Mouse (Mus musculus) midbrain, embryonic 14.5 days (tissue): ENCODE data around the gene Rnaseh2a. TPM values are rescaled to one million over a fixed set of nuclear protein-coding genes. Genes with fewer than 3 reads are reported as not detected.
A peak's percentile ranks its signal among the peaks of the same experiment; 100 is the strongest.

Experiments used
- ATAC-seq: fragments of 200-750 bp; cut with Nextera tagmentation; 2 replicates; pipeline ENCODE4 v1.8.0; 2017; ENCODE audit warnings: moderate number of reproducible peaks, moderate library complexity; ENCODE audit not compliant: low FRiP score, low TSS enrichment
- DNase-seq: peaks from one replicate; pipeline ENCODE4 v3.0.0-alpha.2; 2015
- H3K27ac ChIP-seq: fragments of 300-500 bp; sonication (generic); replicated peaks from 2 replicates; pipeline ENCODE4 v1.5.1; 2014; ENCODE audit warnings: mild to moderate bottlenecking, low read depth, low read length, moderate library complexity
- H3K27me3 ChIP-seq: fragments of 300-500 bp; sonication (generic); 2 replicates; pipeline ENCODE4 v1.6.1; 2014; ENCODE audit warnings: low read length, control low read depth, mixed read lengths; ENCODE audit not compliant: control insufficient read depth, insufficient read depth
- H3K36me3 ChIP-seq: fragments of 300-500 bp; sonication (generic); 2 replicates; pipeline ENCODE4 v1.6.1; 2014; ENCODE audit warnings: low read length, control low read depth; ENCODE audit not compliant: control insufficient read depth, insufficient read depth
- H3K4me1 ChIP-seq: fragments of 300-500 bp; sonication (generic); 2 replicates; pipeline ENCODE4 v1.6.1; 2014; ENCODE audit warnings: mild to moderate bottlenecking, antibody characterized with exemption, low read length, control low read depth; ENCODE audit not compliant: control insufficient read depth, insufficient read depth
- H3K4me2 ChIP-seq: fragments of 300-500 bp; sonication (generic); 2 replicates; pipeline ENCODE4 v1.6.1; 2014; ENCODE audit warnings: mild to moderate bottlenecking, low read length, moderate library complexity
- H3K4me3 ChIP-seq: fragments of 300-500 bp; sonication (generic); replicated peaks from 2 replicates; pipeline ENCODE4 v1.5.1; 2014; ENCODE audit warnings: low read depth, low read length
- H3K9ac ChIP-seq: fragments of 300-500 bp; sonication (generic); replicated peaks from 2 replicates; pipeline ENCODE4 v1.6.1; 2014; ENCODE audit warnings: mild to moderate bottlenecking, low read length, moderate library complexity
- H3K9me3 ChIP-seq: fragments of 300-500 bp; sonication (generic); 2 replicates; pipeline ENCODE4 v1.6.1; 2016; ENCODE audit warnings: low read length, control low read depth, mixed read lengths; ENCODE audit not compliant: control insufficient read depth
- WGBS: fragments of 180-500 bp; shearing (Covaris S2); extraction: QIAGEN DNeasy Blood & Tissue Kit; methylation state at CpG from one replicate; pipeline ENCODE4 v1.1.7; 2014; 5-methylcytosine and 5-hydroxymethylcytosine counted together
- polyA plus RNA-seq: library from polyadenylated mRNA; unstranded; fragments of >200 nt; fragmentation: Nextera tagmentation; extraction: Ambion mirVana; gene quantifications from 2 replicates; pipeline ENCODE4 v1.2.1, GENCODE M21; 2014

Rnaseh2a gene
- polyA plus RNA-seq = 51.7 and 54.4 TPM in 2 replicates

DNA sequence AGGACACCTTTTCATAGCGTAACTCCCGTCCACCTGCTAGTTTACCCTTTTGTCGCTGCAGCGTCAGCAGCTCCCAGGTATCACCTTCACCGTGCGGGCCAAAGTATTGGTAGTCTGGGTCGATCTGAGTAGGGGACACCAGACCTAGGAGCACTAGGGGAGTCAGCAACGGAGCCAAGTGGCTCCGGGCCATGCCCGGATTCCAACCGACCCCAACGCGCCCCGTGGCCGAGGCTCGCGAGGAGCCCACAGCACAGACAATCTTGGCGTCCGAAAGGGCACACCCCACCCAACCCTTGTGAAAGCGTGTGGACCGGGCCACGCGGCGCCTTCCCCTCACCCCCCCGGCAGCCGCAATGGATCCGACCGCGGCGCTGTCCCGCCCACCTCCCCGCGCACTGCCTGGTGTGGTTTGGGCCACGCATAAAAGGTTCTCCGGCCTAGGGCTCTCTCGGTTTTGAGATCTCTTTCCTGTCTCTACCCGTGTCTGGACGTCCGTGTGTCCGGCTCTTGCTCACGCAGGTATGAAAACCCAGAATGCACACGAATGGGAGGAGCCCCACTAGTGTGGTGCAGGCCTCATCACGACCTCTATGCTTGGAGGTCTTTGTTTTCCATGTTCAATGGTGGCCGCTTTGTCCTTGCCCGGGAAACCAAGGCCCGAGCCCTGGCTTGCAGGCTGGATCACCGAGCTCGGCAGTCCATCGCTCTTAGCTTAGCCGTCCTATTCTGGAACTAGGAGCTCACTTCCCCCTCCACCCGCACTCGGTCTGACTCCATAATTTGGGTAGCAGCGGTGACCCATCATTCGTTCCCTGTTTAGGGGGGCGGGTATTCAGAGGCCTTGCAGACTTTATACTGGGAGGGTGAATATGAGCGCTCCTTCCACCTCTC is at the start of gene Rnaseh2a, which contains the start of the genes Gm49661 and Prdx2:
Rnaseh2a (minus strand) TSS at position 527 of the 894 bp plus-strand sequence.
Gm49661 (minus strand) TSS at position 193 of the 894 bp plus-strand sequence.
Prdx2 (plus strand) TSS at position 347 of the 894 bp plus-strand sequence.
- Histone ChIP-seq H3K9ac (peak within 1 kb of the TSS; percentile 97), H3K9me3 (no peaks in the 10 kb centered on the region), H3K4me1 (peaks cover 28% of the 10 kb centered on the region), H3K4me3 (peak within 1 kb of the TSS; percentile 92), H3K4me2 (peak within 1 kb of the TSS; percentile 96), H3K36me3 (peaks cover 40% of the 10 kb centered on the region), H3K27ac (peak within 1 kb of the TSS; percentile 86), H3K27me3 (no peaks in the 10 kb centered on the region)
- ATAC-seq (peak; percentile 85), DNase-seq (peak; percentile 92)
- WGBS = under 1% methylated on average over 56 of the region's 56 CpGs

DNA sequence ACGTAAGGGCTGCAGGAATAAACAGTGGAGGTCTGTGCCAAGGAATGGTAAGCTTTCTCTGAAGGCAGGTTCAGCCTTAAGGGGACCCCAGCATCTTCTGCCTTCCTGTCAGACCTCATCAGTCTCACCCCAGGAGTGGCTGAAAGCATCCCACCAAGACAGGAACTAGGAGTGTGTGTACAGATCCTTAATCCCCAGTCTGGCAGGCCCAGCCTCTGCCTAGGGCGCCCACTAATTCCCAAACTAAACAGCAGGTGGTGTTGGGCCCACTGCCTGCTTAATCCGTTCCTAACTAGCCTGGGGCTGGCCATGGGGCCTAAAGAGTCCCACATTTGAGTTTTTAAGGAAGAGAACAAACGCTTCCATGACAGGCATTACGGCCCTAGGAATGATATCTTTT is 47.6 kb upstream of the Rnaseh2a start:
- WGBS = 22% methylated on average over 5 of the region's 5 CpGs
- Histone ChIP-seq H3K4me1 (0 out of 2 replicates have a peak, but pooled peaks cover 4% of the 10 kb centered on the region), H3K4me2 (no peak overlapping the region), H3K27me3 (peaks cover 7% of the 10 kb centered on the region; the same call in 1 of the 2 replicates), H3K4me3 (no peak overlapping the region), H3K36me3 (peaks cover 47% of the 10 kb centered on the region), H3K27ac (no peak overlapping the region), H3K9me3 (no peaks in the 10 kb centered on the region), H3K9ac (no peak overlapping the region)
- DNase-seq (peak; percentile 27), ATAC-seq (no peak)

DNA sequence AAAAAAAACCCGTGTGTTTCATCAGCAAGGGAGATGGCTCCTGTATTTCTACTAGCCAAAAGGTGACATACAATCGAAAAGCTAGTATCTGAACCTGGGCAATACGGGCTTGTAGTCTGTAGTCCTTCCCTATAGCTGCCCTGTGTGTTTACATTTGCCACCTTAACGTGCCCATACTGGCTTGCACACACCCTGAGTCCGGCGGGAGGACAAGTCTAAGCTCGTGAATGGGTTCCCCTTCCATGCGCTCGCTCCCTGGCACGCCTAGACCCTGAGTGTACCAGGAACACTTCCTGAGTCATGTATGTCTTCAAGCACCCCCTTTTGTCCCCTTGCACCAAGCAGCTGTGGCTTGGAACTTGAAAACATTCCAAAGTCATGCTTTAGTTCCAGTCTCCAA is 47.2 kb upstream of the Rnaseh2a start:
- Histone ChIP-seq H3K27me3 (peaks cover 7% of the 10 kb centered on the region; the same call in 1 of the 2 replicates), H3K27ac (no peak overlapping the region), H3K9ac (no peak overlapping the region), H3K4me2 (no peak overlapping the region), H3K9me3 (no peaks in the 10 kb centered on the region), H3K4me3 (no peak overlapping the region), H3K4me1 (0 out of 2 replicates have a peak, but pooled peaks cover 4% of the 10 kb centered on the region), H3K36me3 (peaks cover 42% of the 10 kb centered on the region)
- 69% methylated on average over 10 of the region's 10 CpGs for WGBS
- no peak for ATAC-seq
- no peak for DNase-seq

DNA sequence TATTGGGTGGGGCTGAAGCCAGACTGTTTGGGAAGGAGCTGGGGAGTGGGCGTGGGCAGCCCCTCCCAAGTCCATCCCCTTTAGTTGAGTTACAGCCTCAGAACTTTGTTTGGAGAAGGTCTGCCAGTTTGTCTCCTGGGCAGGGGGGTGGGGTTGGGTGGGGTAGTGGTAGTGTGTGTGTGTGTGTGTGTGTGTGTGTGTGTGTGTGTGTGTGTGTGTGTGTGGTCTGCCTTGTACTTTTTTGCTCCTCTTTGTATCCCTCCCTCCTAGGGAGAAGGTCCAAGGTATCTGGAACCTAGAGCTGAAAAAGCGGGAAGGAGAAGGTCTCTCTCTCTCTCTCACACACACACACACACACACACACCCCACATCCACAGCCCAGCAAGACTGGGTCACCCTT is 44.9 kb upstream of the Rnaseh2a start, which contains the start of gene Best2:
Best2 (minus strand) TSS at position 101 of the 400 bp plus-strand sequence.
- no peaks in the 10 kb centered on the region for H3K9me3 ChIP-seq
- peak within 1 kb of the TSS; percentile 45 for H3K9ac ChIP-seq
- H3K4me3 ChIP-seq = peak within 1 kb of the TSS; percentile 25
- 68% methylated on average over 2 of the region's 2 CpGs for WGBS
- H3K27me3 ChIP-seq = peaks cover 20% of the 10 kb centered on the region
- H3K27ac ChIP-seq = no peak within 1 kb of the TSS
- H3K4me2 ChIP-seq = peak within 1 kb of the TSS; percentile 57
- H3K36me3 ChIP-seq = peaks cover 20% of the 10 kb centered on the region
- H3K4me1 ChIP-seq = 0 out of 2 replicates have a peak, but pooled peaks cover 4% of the 10 kb centered on the region
- DNase-seq = no peak
- ATAC-seq = no peak

DNA sequence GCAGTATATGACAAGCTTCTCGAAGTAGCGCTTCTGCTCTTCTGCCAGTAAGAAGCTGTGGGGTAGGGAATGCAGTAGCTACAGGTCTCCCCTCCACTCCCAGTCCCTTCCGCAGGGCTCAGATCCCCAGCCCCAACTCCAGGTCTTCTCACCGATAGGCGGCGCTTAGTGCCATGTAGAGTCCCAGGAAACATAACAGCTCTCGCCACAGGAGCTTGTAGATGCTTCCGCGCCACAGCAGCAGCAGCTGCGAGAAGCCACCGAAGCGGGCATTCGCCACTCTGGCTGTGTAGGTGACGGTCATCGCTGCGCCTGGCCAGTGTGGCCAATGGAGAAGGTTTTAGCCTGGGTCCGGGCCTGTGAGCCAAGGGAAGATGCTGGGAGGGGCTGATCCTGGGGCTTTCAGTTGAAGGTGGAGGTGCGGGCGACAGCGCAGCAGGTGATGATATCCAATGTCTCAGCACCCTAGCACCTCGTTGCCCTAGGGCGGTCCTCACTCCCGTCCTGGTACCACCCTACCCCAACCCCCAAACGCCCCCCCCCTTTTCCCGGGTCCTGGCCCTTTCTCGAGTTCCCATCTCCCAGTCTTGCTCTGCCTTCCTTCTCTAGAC is 43.8 kb upstream of the Rnaseh2a start:
- Histone ChIP-seq H3K4me3 (peak overlapping the region; percentile 25), H3K9me3 (no peaks in the 10 kb centered on the region), H3K36me3 (peaks cover 9% of the 10 kb centered on the region), H3K4me2 (peak overlapping the region; percentile 57), H3K9ac (peak overlapping the region; percentile 45), H3K27ac (no peak overlapping the region), H3K4me1 (0 out of 2 replicates have a peak, but pooled peaks cover 4% of the 10 kb centered on the region), H3K27me3 (peaks cover 20% of the 10 kb centered on the region)
- peak; percentile 90 for DNase-seq
- WGBS = 5% methylated on average over 26 of the region's 26 CpGs
- peak; percentile 57; the same call in 1 of the 2 replicates for ATAC-seq

DNA sequence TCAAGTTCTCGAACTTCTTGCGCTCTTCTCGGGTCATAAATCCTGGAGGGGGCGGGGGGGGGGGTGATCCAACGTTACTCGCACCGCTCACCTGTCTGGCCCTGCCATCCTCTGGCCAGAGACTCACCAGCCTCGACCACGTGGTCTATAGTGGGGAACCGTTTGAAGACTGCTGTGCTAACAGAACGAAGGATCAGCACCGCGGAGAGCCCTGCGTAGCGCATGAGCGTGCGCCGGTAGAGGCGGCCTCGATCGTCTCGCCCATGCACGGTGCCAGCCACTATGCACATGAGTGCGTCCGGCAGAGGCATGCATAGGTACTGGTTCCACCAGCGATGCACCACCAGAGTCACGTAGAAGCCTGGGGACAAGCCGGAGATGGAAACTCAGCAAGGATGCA is 41.7 kb upstream of the Rnaseh2a start:
- Histone ChIP-seq H3K36me3 (no peaks in the 10 kb centered on the region), H3K4me2 (no peak overlapping the region), H3K9ac (no peak overlapping the region), H3K9me3 (no peaks in the 10 kb centered on the region), H3K4me3 (no peak overlapping the region), H3K27me3 (peaks cover 27% of the 10 kb centered on the region), H3K4me1 (0 out of 2 replicates have a peak, but pooled peaks cover 4% of the 10 kb centered on the region), H3K27ac (no peak overlapping the region)
- ATAC-seq (no peak), DNase-seq (no peak)
- 16% methylated on average over 28 of the region's 28 CpGs for WGBS

DNA sequence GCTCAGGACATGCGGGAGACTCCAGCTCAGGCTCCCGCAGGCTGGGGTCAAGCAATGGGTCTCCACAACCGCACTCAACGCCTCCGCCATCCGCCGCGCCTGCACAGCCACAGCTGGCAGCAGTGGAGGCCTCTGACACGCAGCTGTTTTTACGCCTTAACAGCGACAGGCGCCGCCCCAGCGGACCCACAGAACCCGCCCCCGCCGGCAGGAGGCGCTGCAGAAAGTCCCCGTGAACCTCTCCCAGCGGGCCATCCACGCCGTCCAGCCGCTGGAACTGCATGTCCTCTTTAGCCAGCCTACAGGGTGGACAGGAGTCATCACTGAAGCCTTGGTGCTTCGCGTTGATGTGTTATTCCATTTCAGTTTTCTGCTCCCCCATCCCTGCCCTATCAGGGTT is 38.1 kb upstream of the Rnaseh2a start:
- Histone ChIP-seq H3K9me3 (no peaks in the 10 kb centered on the region), H3K27me3 (peaks cover 19% of the 10 kb centered on the region), H3K4me3 (no peak overlapping the region), H3K27ac (no peak overlapping the region), H3K36me3 (peaks cover 4% of the 10 kb centered on the region; the same call in 1 of the 2 replicates), H3K4me2 (no peak overlapping the region), H3K4me1 (no peaks in the 10 kb centered on the region), H3K9ac (no peak overlapping the region)
- no peak for DNase-seq
- WGBS = 15% methylated on average over 25 of the region's 25 CpGs
- ATAC-seq = no peak

DNA sequence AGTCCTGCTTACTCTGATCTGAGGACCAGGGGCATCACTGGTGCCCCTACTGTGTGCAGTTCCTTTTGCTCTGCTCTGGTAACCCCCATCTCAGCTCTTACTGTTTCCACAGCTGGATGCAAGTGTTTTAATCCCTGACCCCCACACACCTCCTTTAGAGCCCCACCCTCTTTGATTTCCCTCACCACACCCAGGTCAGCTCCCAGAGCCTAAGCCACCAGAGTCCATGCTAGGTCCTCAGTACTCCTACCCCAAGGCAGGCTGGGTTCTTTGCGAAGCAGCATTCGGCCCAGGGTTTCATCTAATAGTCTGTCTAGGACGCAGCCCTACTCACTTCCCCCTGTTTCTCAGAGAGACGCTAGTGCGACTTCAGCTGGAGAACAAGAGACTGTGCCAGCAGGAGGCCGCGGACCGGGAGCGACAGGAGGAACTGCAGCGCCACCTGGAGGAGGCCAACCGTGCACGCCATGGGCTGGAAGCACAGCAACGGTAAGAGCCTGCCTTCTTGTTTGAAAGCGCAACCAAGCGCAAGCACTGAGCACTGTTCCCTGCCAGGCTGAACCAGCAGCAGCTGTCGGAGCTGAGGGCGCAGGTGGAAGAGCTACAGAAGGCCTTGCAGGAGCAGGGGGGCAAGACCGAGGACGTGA is 28.2 kb upstream of the Rnaseh2a start:
- H3K27ac ChIP-seq = no peak overlapping the region

More for the DNA sequence above, 28.2 kb upstream of the Rnaseh2a start:
- peak overlapping the region; percentile 28 for H3K4me2 ChIP-seq
- H3K27me3 ChIP-seq = 0 out of 2 replicates have a peak, but pooled peaks cover 9% of the 10 kb centered on the region
- H3K4me3 ChIP-seq = no peak overlapping the region
- H3K36me3 ChIP-seq = peaks cover 14% of the 10 kb centered on the region; the same call in 1 of the 2 replicates
- H3K4me1 ChIP-seq = 0 out of 2 replicates have a peak, but pooled peaks cover 4% of the 10 kb centered on the region
- peak; percentile 71 for ATAC-seq
- 2% methylated on average over 19 of the region's 19 CpGs for WGBS
- DNase-seq = peak; percentile 94
- H3K9me3 ChIP-seq = no peaks in the 10 kb centered on the region
- H3K9ac ChIP-seq = peak overlapping the region; percentile 21
